Mouse (Mus musculus) kidney, postnatal 10 days (tissue): ENCODE measurements around the gene Cks1b.
"Not testable (repeated sequence)": the region's sequence is repeated elsewhere in the genome, so short reads cannot be mapped to it uniquely, and the experiment has no call there.

Source experiments
- DNase-seq: peaks from one replicate; pipeline ENCODE4 v3.0.0; 2021; ENCODE audit warnings: mixed read lengths

Cks1b gene

GRCm38 (mm10) chr3:89418170-89418860 lies at the start of gene Cks1b, which contains the start of gene Shc1:
Gene Cks1b (minus strand): TSS chr3:89418383.
Gene Shc1 (plus strand): TSS chr3:89418443.
- peak; percentile 95 for DNase-seq

DNA sequence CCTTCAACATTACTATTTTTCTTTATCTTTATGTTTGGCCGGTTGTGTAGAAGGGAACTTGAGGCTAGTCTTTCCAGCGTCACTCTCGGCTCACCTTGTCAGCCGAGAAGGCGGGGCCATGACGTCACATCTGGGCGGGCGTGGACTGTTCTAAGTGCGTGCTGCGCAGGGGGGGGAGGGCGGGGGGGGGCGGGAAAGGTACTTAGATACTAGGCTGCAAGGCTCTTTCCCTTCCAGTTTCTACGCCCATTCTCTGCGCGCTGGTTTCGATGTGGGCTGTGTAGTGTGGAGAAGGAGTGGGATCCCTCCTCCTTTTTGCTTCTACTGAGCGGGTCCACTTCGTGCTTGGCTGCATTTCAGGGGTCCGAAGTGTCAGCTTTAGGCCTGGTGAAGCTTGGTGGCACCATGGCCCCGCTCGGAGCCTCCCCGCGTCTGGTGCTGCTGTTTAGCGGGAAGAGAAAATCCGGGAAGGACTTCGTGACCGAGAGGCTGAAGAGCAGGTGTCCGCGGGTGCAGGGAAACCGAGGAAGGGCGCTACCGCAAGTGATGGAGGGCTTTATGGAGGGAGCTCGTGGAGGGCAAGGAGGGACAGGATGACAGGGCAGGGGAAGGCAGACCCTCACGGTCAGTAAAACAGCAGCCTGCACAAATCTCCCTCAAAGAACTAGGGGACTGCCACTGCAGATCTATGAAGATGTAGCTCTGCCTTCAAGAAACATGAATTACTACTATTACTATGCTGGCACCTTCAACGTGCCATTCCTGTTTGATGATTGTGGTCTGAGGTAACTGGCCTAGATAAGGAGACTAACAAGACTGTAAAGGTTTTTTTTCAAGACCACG lies 41.0 kb upstream of the Cks1b start:
- DNase-seq: peak; percentile 97

DNA sequence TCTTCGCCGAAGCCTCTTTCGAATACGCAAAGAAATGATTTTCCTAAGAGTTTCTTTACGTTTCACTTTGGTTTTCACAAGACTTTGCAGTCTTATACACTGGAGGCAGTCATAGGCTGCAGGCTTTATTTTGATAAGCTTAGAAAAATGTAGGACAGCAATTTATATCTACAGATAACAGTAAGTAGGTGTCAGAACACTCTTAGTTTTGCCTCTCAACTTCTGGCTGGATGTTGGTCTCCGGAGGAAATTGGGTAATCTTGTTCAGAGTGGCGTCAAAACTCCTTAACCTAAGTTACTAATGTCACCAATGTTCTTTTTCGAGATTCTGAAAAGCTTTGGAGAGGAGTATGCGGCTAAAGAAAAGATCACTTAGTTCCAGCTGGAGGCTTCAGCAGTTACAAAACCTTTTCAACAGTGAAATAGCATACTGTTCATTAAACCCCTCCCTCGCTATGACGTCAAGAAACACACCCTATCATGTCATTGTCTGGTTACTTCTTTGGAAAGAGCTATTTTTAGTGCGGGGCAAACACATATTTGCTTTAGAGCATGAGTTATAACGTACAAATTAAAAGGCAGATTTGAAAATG lies 40.3 kb upstream of the Cks1b start:
- DNase-seq: peak; percentile 53

DNA sequence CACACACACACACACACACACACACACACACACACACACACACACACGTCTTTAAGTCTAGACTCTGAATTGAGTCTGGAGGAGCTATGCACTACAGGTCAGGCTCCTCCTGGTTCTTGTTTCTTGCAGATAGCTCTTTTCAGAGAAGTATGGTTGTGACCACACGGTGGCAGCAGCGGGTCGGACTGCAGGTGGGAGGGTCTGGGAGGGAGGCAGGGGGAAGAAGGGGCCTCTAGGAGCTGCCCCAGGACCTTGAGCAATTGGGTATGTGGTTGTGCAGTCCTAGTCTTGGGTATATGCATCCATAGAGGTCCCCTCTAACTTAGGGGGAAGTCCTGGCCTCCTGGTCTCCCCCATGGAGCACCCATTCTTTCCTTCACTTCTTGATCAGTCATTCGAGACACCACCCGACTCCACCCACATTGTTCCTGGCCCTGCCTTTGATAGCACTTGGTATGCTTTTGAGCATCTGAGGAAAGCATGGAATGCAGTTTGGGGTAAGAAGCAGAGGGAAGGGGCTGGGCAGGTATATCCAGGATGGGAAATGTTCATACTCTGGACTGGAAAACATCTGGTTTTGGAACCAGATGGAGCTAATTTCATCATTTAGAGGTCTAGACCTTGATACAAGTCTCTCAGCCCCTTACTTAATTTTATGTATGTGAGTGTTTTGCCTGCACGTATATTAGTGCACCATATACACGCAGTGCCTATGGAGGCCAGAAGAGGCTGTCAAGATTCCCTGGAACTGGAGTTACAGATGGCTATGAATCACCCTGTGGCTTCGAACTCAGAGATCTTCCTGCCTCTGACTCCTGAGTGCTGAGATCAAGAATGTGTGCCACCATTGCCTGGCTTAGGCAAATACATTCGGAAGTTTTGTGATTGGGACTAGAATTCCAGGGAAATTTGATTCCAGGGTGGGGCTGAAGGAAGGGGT lies 38.8 kb upstream of the Cks1b start:
- DNase-seq: peak; percentile 83

DNA sequence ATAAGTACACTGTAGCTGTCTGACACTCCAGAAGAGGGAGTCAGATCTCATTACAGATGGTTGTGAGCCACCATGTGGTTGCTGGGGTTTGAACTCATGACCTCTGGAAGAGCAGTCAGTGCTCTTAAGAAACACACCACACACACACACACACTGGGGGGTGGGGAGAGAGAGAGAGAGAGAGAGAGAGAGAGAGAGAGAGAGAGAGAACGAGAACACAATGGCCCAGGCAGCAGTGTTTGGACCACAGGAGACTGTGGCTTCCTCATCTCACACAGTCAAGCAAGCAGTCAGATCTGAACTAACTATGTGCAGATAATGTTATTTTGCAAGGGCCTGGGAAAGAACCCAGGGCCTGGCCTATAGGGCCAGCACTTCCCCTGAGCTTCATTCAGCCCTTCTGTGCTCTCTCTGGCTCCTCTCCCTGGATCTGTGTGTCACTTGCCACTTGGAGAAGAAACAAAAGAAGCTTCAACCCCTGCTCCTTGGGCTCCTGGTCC lies 37.7 kb upstream of the Cks1b start:
- DNase-seq: no peak

DNA sequence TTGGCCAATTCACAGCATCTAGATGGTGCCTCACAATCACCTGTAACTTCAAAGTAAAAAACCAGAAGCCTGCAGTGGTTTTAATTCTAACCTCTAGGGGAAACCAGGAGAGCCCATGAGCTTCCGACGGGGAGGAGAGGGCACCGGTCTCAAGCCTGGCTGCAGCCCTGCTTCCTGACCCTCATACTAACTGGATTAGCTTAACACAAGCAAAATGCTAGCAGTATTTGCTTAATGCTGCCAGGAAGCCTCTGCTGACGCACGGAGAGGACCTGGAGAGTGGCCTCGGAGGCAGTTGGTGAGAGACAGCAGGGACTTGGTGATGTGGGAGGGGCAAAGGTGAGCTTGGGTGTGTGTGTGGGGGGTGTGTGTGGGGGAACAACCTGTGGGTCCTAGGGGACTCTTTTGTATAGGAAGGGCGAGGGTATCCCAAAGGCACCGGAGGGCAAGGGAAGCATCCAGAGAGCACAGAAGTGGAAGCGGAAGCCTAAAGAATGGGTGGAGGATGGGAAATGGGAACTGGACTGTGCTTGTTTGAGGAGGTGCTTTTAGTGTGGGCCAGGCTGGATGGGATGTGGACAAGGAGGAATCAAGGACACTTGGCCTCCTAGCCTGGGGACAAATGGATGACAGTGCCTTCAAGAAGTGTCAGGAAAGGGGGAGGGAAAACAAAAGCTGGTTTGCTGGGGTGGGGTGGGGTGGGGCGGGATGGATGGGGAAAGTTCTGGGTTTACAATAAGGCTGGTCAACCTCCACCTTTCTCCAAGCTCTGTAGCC lies 36.4 kb upstream of the Cks1b start, which contains the start of gene Pmvk:
Pmvk (plus strand) TSS at position 141 of the 777 bp plus-strand sequence.
- no peak for DNase-seq

DNA sequence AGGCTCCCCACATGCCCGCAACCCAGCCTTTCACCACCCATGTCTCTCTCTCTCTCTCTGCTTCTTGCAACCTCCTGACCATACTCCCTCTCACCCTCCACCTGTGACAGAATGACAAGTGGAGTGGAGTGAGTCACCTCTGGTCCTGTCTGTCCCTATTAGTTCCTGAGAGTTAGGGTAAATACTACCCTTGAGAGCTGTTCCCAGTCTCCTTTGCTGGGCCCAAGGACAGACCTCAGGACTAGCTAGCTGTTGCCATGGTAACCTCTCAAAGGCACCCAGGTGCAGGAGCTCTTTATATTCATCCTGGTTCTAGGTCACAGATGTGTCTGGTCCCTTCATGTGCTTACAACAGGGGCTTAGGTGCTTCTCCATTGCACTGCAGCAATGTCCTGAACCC lies 33.7 kb upstream of the Cks1b start:
- no peak for DNase-seq

GRCm38 (mm10) chr3:89449541-89449940 lies 31.4 kb upstream of the Cks1b start:
- DNase-seq: peak; percentile 85

DNA sequence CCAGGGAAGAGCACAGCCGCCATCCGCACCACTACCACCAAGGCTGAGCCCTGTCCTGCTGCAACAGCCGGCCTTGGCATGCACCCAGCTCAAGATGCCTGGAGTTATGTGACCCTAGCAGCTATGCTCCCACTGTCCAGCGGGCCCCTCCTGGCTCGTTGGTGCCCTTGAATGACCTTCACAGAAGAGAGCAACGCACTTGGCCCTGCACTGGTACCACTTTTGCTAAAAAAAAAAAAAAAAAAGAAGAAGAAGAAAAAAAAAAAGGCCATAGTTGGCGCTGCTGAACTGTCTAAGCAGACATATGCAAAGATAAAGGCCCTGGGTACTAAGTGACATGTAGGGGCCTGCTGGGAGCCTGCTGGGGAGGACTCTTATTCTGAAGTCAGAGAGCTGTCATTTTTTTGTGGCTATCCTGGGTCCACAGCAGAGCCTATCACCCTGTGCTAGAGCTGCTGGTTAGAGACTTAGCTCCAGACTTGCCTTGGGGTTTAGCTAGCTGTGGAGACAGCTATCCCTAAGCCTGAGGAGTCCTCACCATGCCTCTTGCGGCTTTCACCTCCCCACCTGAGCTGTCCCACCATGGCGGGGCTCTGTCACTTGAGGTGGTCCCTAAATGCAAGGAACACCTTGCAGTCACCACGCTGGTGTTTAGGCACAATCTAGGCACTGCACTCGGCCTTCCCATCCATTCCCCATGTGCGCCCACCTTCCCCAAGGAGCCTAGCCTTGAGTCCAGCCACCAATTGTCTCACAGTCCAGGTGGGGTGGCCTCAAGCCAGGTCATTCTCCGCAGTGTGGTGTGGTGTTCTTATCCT lies 30.7 kb upstream of the Cks1b start:
- DNase-seq: peak; percentile 82

DNA sequence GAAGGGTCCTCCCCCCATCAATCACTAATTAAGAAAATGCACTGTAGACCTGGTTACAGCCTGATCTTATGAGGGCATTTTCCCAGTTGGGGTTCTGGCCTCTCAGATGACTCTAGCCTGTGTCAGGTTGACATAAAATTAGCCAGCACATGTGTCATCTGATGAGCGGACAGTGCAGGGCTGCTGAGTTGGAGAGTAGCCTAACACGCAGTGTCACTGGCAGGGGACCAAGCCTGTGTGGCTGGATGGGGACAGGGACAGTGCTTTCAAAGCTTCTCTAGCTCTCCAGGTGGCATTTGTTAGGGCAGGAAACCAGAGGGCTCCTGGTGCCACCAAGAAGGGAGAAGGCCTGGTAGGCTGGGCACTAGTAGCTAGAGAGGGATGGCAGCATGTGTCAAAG lies 22.5 kb upstream of the Cks1b start:
- no peak for DNase-seq

DNA sequence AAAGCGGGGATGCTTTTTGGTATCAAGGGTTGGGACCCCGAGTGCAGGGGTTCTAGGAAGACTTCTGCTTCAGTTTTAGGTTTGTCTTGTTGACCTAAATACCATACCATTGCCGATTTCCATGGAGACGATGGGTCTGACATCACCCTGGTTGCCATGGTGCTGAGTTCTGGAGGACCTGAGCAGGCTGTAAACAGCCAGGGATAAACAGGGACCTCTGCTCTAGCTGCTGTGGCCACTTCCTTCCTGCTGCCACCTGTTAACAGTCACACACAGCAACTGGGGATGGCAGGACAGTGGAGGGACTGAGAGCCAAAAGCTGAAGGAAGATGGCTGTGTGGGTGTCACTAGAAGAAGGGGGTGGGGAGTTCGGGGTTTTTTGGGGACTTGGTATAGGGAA lies 19.1 kb upstream of the Cks1b start:
- peak; percentile 54 for DNase-seq

DNA sequence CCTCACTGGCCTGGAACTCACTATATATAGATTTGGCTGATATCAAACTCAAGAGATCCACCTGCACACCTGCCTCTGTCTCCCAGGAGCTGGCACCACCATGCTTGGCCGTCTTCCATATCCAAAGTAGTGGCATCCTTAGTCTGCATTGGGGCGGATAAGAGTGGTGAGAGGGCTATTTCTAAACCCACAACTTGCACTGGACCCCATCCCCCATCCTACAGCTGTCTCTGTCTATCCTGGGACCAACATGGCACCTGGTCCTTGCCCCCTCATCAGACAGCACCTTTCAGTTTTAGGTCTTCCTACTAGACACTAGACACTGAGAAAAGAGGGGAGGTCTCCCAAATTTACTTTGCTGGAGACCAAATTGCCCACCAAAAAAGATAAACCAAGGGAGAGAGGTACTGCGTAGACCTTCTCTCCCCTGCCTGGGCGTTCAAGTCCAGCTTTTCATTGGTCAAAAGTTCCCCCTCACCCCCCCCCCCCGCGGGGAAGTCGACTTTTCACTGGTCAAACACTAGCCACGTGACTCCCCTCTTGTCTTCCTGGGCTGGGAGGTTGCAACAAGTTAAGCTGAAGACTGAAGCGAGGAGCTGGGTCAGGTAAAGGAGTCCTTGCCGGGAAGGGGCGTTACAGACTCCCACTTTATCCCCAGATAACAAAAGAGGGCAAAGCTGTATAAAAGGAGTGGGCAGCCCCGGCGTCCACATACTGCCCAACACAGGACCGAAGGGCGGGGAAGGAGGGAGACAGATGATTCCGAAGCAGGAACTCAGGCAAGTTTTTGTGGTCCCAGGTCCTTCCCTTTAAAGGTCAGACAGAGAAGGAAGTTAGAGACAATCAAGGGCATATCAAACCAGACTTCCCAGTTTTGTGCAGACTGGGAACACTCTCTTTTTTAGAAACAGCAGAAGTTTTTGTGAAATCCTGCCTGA lies 18.3 kb upstream of the Cks1b start, which contains the start of gene Pbxip1:
Pbxip1 (plus strand) TSS at position 531 of the 938 bp plus-strand sequence.
- peak; percentile 82 for DNase-seq

DNA sequence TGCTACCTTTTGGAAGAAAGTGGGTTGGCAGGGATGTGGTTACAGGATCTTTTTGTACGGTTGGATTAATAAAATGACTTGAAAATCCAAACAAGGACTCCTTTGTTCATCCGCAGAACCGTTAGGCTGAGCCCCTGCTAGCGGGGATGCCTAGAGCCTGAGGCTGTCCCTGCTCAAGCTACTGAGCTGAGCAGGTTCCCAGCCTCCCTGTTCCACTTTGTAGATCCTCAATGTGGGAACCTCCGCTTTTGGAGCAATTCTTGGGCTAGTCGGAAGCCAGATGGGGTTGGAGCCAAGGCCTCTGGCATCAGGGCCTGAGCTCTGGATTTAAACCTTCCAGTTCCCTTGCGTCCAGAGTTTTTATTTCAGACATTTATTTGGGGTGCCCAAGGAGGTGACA lies 16.9 kb upstream of the Cks1b start:
- DNase-seq: no peak

DNA sequence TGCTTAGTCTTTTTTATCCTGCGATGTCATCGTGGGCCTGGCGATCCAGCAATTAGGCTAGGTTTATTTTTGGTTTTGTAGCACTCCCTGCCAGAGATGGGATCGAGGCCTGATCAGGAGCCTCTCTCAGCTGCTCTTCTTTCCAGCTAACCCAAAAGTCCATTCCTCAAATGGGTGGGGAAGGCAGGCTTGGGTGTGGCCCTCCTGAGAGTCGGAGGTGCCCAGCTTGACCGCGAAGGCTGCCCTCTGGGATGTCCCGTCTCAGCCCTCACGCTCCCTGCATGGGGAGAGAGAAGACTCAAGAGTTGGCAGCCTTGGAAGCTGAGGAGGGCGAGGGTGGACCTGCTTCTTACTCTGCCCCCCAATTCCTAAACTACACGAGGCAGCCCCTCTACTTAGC lies 16.3 kb upstream of the Cks1b start:
- no peak for DNase-seq

DNA sequence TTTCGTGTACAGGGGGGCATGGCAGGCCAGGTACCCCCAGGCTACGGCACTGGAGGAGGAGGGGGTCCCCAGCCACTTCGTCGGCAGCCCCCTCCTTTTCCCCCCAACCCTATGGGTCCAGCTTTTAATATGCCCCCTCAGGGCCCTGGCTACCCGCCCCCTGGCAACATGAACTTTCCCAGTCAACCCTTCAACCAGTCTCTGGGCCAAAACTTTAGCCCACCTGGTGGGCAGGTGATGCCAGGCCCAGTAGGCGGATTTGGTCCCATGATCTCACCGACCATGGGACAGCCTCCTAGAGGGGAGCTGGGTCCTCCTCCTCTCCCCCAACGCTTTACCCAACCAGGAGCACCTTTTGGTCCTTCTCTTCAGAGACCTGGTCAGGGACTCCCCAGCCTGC lies 14.4 kb upstream of the Cks1b start:
- no peak for DNase-seq

- DNase-seq: peak; percentile 97
These were observed 12.3 kb upstream of the Cks1b start, which contains the start of gene Pygo2 for GRCm38 (mm10) chr3:89430171-89431159. Gene Pygo2 (plus strand): TSS chr3:89430214.

GRCm38 (mm10) chr3:89429021-89429420 lies 10.8 kb upstream of the Cks1b start:
- not testable (repeated sequence) for DNase-seq

GRCm38 (mm10) chr3:89425876-89426275 lies 7.7 kb upstream of the Cks1b start:
- no peak for DNase-seq
